Mouse (Mus musculus): Measurements from ENCODE around the gene N4bp3.

- TF ChIP-seq POLR2A (IDR thresholded peaks at IDR 0.05; ENCODE audit: extremely low read depth, insufficient read depth, low read length) (no peak), CTCF (IDR thresholded peaks at IDR 0.05; ENCODE audit: extremely low read depth, insufficient read depth, low read length) (no peak)
Measured at GRCm38 (mm10) chr11:51635127-51635524, 15.5 kb downstream of the N4bp3 start.
